Mouse (Mus musculus): ENCODE results near the gene Slc7a12. TPM values are rescaled to one million over a fixed set of nuclear protein-coding genes. Genes with fewer than 3 reads are reported as not detected.

The Slc7a12 gene
- polyA plus RNA-seq (2017; shearing (Covaris generic)): not detected

DNA sequence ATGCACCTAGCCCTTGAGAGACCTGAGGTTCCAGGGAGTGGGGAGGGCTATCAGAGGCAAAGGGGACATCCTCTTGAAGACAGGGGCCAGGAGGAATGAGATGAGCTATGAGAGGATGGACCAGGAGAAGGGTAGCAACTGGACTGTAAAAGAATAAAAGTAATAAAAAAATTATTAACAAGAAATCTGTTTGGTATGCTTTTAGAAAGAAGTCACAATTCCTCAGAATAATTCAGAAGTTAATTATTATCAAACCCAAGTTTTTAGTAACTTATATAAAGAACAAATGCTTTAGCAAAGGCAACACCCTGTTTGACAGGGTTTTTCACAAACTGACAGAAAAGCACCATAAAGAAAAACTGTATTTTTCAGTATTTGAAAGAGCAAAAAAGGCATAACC is at the start of gene Slc7a12:
Slc7a12 (plus strand) TSS at position 301 of the 400 bp plus-strand sequence.

Other genes starting within 250 kb of the Slc7a12 start
- 269 TPM for gene 1810022K09Rik, start 130.6 kb downstream of the Slc7a12 start, polyA plus RNA-seq (2017; shearing (Covaris generic))
- not detected for gene Car13, start 161.0 kb downstream of the Slc7a12 start, polyA plus RNA-seq (2017; shearing (Covaris generic))